Mouse (Mus musculus) common myeloid progenitor, adult 5-6 weeks (primary cell): ENCODE results near the gene Cdca8. TPM values are rescaled to one million over a fixed set of nuclear protein-coding genes. Genes with fewer than 3 reads are reported as not detected.

Experiments used
- ATAC-seq: replicated peaks from 2 replicates; pipeline ENCODE4 v1.8.0; 2016; ENCODE audit warnings: low read depth, mild to moderate bottlenecking, moderate TSS enrichment, inconsistent platforms; ENCODE audit not compliant: poor library complexity, severe bottlenecking
- total RNA-seq: library from RNA; stranded (forward); fragments of 200-1000, 187-1606 nt; gene quantifications from 2 replicates; pipeline ENCODE4 v1.2.3, GENCODE M21; 2017

Cdca8 gene
- total RNA-seq, 1 experiment from 2014 or later: 108 TPM

- no peak for ATAC-seq
These were observed 20.0 kb upstream of the Cdca8 start for GRCm38 (mm10) chr4:124959062-124959461.

- ATAC-seq: no peak
These were observed 18.2 kb upstream of the Cdca8 start for GRCm38 (mm10) chr4:124957284-124957683.

- ATAC-seq: no peak
These were observed 14.4 kb upstream of the Cdca8 start for GRCm38 (mm10) chr4:124953546-124953945.

GRCm38 (mm10) chr4:124951036-124951433 is 11.9 kb upstream of the Cdca8 start:
- ATAC-seq: no peak

- ATAC-seq: no peak
These were observed 11.3 kb upstream of the Cdca8 start for GRCm38 (mm10) chr4:124950181-124951035.

GRCm38 (mm10) chr4:124949488-124949887 is 10.4 kb upstream of the Cdca8 start:
- no peak for ATAC-seq

GRCm38 (mm10) chr4:124944961-124945360 is 5.8 kb upstream of the Cdca8 start:
- no peak for ATAC-seq

GRCm38 (mm10) chr4:124943781-124944180 is 4.7 kb upstream of the Cdca8 start:
- ATAC-seq: no peak

GRCm38 (mm10) chr4:124943022-124943421 is 3.9 kb upstream of the Cdca8 start:
- ATAC-seq: peak; percentile 87

- ATAC-seq: peak; percentile 98
These were observed 2.3 kb downstream of the Cdca8 start, which contains the start of gene 9930104L06Rik for GRCm38 (mm10) chr4:124936613-124937471. Gene 9930104L06Rik, plus strand, starts transcription at chr4:124937048.

GRCm38 (mm10) chr4:124928102-124928501 is 11.0 kb downstream of the Cdca8 start:
- ATAC-seq: no peak

GRCm38 (mm10) chr4:124905971-124906822 is 32.9 kb downstream of the Cdca8 start:
- 0 out of 2 replicates have a peak, but pooled peaks have one; percentile 15 for ATAC-seq

GRCm38 (mm10) chr4:124905417-124905816 is 33.7 kb downstream of the Cdca8 start:
- ATAC-seq: no peak

- no peak for ATAC-seq
These were observed 39.2 kb downstream of the Cdca8 start for GRCm38 (mm10) chr4:124899906-124900305.

- no peak for ATAC-seq
These were observed 40.7 kb downstream of the Cdca8 start for GRCm38 (mm10) chr4:124898428-124898827.

GRCm38 (mm10) chr4:124894508-124895428 is 44.3 kb downstream of the Cdca8 start:
- ATAC-seq: no peak; the same call in 1 of the 2 replicates

- ATAC-seq: no peak
These were observed 45.3 kb downstream of the Cdca8 start for GRCm38 (mm10) chr4:124893769-124894168.

- ATAC-seq: no peak
These were observed 48.3 kb downstream of the Cdca8 start for GRCm38 (mm10) chr4:124890831-124891230.

- ATAC-seq: no peak
These were observed 49.2 kb downstream of the Cdca8 start for GRCm38 (mm10) chr4:124889935-124890334.
